Mouse (Mus musculus): ENCODE data around the gene Cops2. TPM values are rescaled to one million over a fixed set of nuclear protein-coding genes. Genes with fewer than 3 reads are reported as not detected.

Cops2 gene
- polyA plus RNA-seq, 1 experiment: 91.3 TPM

DNA sequence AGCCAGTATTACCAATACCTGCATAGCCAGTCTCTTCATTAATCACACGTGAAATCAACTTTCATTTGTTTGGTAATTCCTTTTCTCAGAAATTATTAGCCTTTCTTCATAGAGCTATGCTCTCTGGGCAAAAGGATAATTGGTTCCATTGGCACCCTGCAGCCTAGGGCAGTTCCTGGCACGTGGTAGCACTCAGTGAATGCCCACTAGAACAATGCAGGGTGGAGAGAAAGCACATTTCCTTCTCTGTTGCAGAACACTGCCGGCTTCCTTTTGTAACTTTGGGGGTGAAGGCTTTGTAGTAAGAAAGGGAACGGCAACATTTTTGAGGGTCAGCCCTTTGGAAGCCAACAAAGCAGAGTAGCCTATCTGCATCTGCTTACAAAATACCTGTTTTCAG, 32.7 kb downstream of the Cops2 start:
- no peak for DNase-seq (ENCODE audit: low spot score)

- no peak for DNase-seq (ENCODE audit: low spot score)
Measured at GRCm38 (mm10) chr2:125820397-125820796, 38.5 kb downstream of the Cops2 start.

GRCm38 (mm10) chr2:125813972-125814595, 44.9 kb downstream of the Cops2 start:
- no peak for DNase-seq (ENCODE audit: low spot score)

- DNase-seq (ENCODE audit: low spot score): no peak
Measured at GRCm38 (mm10) chr2:125811332-125811731, 47.6 kb downstream of the Cops2 start.

GRCm38 (mm10) chr2:125809551-125809950, 49.4 kb downstream of the Cops2 start:
- no peak for DNase-seq (ENCODE audit: low spot score)

DNA sequence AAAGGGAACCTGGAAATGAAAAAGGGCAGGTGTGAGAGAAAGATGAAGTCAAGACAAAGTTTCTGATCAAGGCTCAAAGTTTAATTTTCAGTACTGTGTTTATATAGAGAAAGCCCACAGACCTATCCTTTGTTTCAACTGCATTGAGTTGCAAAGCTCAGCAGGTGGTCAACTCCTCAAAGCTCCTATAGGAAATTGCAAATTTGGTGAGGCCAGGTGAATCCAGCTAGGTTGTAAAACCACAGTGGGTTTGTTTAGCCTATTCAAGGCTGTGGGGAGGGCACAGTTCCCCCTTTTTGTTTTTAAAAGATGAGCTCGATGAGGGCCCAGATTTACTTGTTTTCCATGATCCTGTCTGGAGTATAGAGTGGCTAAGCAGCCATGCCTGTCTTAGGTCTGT, 53.1 kb downstream of the Cops2 start:
- no peak for DNase-seq (ENCODE audit: low spot score)

- DNase-seq (ENCODE audit: low spot score): no peak
Measured at GRCm38 (mm10) chr2:125801947-125802346, 57.0 kb downstream of the Cops2 start.

- no peak for DNase-seq (ENCODE audit: low spot score)
Measured at GRCm38 (mm10) chr2:125801038-125801437, 57.9 kb downstream of the Cops2 start.

- no peak for DNase-seq (ENCODE audit: low spot score)
Measured at GRCm38 (mm10) chr2:125800428-125800827, 58.5 kb downstream of the Cops2 start.

- DNase-seq (ENCODE audit: low spot score): no peak
Measured at GRCm38 (mm10) chr2:125797872-125798271, 61.1 kb downstream of the Cops2 start.

DNA sequence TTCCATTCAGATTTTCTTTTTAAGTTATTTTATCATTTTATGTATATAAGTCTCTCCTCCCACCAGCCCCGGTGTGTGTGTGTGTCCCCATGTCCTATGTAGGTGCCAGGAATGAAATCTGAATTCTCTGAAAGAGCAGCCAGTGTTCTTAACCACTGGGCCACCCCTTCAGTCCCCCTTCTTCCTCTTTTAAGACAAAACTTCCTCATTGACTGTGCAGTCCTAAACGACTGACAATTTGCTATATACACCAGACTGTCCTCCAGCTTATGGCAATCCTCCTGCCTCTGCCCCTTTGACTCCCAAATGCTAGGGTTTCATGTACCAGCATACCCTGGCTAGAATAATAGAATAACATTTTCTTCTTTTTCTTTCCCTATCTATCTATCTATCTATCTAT, 63.8 kb downstream of the Cops2 start:
- no peak for DNase-seq (ENCODE audit: low spot score)

- no peak for DNase-seq (ENCODE audit: low spot score)
Measured at GRCm38 (mm10) chr2:125794166-125794565, 64.8 kb downstream of the Cops2 start.

DNA sequence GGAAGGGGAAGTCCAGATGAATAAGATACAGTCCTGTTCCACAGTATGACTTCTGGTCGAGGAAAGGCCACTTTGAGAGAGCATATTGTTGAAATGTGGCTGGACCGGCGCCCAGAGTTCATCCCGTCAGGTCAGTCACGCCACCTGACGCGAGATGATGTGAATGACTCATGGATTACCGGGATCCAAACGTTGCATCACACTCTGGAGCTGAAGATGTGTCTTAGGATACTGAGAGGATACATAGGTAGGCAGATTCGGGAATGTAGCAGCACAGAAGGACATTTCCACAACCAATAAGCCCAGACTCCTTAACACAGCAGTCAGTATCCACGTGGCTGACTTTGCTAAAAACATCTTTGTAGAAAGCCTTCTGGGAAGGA, 66.1 kb downstream of the Cops2 start:
- DNase-seq (ENCODE audit: low spot score): no peak

DNA sequence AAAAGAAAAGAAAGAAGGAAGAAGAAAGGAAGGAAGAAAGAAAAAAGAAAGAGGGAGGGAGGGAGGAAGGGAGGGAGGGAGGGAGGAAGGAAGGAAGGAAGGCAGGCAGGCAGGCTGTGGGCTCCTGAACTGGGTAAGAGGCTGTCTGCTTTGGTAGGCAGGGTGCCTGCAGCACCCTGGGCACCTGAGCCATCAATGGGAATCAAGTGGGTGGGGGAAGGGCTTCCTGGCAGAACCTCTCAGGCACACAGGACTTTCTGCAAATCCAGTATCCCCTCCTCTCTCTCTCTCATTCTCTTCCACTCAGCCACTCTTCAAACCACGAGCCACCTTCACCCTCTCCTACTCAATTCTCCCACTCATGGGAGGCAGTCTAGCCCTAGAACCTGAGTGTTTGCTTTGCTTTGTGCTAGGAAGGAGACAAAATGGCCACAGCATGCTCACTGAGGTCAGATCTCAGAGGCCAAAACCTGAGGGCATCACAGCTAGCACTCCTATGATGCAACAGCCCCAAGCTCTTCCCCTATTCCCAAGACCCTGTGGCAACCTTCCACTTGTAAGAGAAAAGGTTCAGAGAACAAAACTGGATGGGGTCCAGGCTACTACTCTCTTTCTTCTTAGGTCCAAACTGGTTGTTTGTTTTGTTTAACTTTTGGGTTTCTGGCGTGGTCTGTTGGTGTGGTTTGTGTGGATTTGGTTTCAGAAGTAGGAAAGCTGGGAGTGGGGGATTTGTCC, 66.6 kb downstream of the Cops2 start:
- DNase-seq (ENCODE audit: low spot score): no peak

DNA sequence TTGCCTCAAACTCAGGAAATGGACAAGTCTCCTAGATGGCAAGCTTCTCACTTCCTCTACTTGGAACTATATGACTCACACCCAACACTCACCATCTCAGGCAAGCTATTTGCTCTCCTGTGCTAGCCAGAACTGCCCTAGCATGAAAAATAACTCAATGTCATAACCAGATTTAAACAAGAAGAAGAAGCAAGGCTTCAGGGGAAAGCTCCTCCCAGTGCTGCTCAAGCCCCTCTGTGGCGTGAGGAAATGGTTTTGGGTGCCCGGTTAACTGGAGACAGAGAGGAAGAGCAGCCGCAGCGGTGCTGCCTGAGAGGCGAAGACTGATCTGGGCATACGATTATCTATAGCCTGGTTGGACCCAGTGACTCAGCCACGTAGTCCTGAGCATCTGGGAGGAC, 67.5 kb downstream of the Cops2 start:
- DNase-seq (ENCODE audit: low spot score): no peak

DNA sequence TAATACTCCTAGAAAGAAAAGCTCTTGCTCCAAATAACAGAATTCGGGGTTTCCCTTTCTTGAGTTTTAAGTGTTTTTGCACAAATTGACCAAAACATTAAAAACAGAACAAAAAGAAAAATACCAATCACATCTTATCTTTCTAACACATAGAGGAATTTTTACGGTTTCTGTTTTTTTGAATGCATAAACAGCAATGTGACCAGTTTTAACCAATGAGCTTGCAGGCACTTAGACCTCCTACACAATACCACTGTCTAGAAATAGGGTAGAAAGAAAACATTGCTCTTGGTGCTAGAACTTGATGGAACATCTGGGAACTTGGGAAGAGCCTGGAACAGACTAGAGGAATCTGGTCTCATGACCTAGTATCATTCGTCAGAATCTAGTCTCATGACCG, 68.7 kb downstream of the Cops2 start:
- DNase-seq (ENCODE audit: low spot score): no peak

DNA sequence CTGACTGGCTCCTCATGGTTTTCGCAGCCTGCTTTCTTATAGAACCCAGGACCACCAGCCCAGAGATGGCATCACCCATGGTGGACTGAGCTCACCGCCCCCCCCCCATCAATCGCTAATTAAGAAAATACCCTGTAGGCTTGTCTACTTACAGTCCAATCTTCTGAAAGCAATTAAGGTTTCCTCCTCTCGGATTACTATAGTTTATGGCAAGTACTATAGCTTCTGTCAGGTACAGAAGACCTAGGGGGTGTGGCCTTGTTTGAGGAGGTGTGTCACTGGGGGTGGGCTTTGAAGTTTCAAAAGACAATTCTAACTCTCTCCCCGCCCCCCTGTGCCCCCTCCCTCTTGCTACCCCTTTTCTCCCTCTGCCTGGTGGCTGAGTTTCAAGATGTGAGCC, 69.7 kb downstream of the Cops2 start:
- DNase-seq (ENCODE audit: low spot score): no peak

- DNase-seq (ENCODE audit: low spot score): no peak
Measured at GRCm38 (mm10) chr2:125788785-125789184, 70.2 kb downstream of the Cops2 start.

- no peak for DNase-seq (ENCODE audit: low spot score)
Measured at GRCm38 (mm10) chr2:125788351-125788750, 70.6 kb downstream of the Cops2 start.

DNA sequence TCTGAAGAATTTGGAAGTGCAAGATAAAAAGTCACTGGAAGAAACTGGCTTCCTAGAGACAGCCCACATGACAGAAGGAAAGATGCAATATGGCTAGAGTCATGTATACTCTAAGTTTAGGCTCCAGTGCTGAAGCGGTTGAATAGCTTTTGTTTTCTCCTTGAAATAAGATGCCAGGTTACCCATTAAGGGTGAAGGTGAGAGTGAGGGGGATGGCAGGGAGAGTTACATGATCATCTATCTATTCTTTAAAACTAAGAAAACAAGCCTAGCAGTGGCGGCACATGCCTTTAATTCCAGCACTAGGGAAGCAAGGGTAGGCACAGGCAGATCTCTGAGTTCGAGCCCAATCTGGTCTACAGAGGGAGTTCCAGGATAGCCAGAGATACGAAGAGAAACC, 73.9 kb downstream of the Cops2 start:
- DNase-seq (ENCODE audit: low spot score): no peak

DNA sequence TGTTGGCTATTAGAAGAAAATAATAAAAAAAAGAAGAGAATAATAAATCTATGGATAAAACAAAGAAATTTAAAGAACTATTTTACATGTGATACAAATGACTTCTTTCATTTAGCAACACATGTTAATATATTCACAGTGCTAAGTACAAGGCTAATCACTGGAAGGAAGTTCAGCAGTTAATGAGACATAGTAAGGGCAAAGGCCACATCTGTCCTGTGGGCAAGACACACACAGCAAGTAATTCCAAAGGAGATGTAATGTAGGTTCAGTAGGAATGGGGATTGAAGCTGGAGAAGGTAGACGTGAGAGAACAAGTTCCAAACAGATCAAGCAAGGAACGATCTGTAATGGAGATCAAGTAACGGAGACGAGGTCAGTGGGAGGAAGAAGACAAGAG, 74.5 kb downstream of the Cops2 start:
- DNase-seq (ENCODE audit: low spot score): no peak

GRCm38 (mm10) chr2:125783868-125784267, 75.1 kb downstream of the Cops2 start:
- no peak for DNase-seq (ENCODE audit: low spot score)

DNA sequence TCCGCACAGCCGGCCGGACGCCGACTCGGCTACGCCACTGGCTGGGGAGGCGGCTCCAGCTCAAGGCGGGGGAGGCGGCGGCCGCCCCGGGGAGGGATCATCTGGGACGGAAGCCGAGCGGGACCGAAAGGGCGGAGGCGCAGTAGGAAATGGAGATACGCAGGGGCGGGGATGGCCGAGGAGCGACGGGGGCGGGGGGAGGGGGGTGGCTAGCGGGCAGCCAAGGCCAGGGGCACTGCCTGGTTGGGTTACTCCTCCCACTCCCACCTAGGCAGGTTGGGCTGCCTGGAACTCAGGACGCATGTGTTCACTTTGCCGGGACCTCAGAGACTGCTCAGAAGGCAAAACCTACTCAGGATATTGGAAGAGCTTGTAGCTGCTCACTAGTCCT, 76.2 kb downstream of the Cops2 start, which contains the start of gene Secisbp2l:
Gene Secisbp2l (minus strand): TSS at position 152 of the 391 bp plus-strand sequence.
- DNase-seq (ENCODE audit: low spot score): peak; percentile 98

Measured in urinary bladder, adult 2 months (tissue).